Mouse (Mus musculus) CH12.LX (cell line): ENCODE data around the gene Ubxn7. TPM values are rescaled to one million over a fixed set of nuclear protein-coding genes. Genes with fewer than 3 reads are reported as not detected.

Source experiments
- DNase-seq: peaks from one replicate; pipeline ENCODE4 v3.0.0-alpha.2; 2013; ENCODE audit errors: extremely low read depth
- H3K27ac ChIP-seq: 2 replicates; pipeline ENCODE4 v1.5.1; 2012; ENCODE audit warnings: low read depth, mild to moderate bottlenecking, control low read depth, moderate library complexity; ENCODE audit not compliant: insufficient read depth
- H3K27me3 ChIP-seq: replicated peaks from 2 replicates; pipeline ENCODE3; 2012; ENCODE audit warnings: inconsistent platforms
- H3K36me3 ChIP-seq, 2 experiments: replicated peaks in 1 of 2; 2 replicates each; pipeline versions ENCODE3 to v1.6.1; 2012; ENCODE audit warnings: inconsistent platforms in 1 of 2, low read length in 1 of 2, mild to moderate bottlenecking in 1 of 2, mixed read lengths in 1 of 2, moderate library complexity in 1 of 2; ENCODE audit not compliant: control insufficient read depth in 1 of 2, insufficient read depth in 1 of 2
- H3K4me1 ChIP-seq, 2 experiments: 2 replicates each; pipeline ENCODE4 v1.6.1; 2012; ENCODE audit warnings: inconsistent platforms in 1 of 2, moderate library complexity in 1 of 2; ENCODE audit not compliant: insufficient read depth in 2 of 2, control insufficient read depth in 1 of 2
- H3K4me2 ChIP-seq: 2 replicates; pipeline ENCODE4 v1.6.1; 2012; ENCODE audit warnings: low read depth, mild to moderate bottlenecking, control low read depth; ENCODE audit not compliant: poor library complexity, insufficient read depth, severe bottlenecking
- H3K4me3 ChIP-seq, 3 experiments: fragments of 150-350 bp in 1 of 3; sonication (generic) in 1 of 3; replicated peaks in 1 of 3; 2 replicates each; pipeline versions ENCODE3 to v1.5.1; 2011 to 2012; ENCODE audit warnings: low read depth in 2 of 3, low read length in 2 of 3, mild to moderate bottlenecking in 2 of 3, moderate library complexity in 2 of 3, control low read depth in 1 of 3, improper control_type of control experiment in 1 of 3, inconsistent platforms in 1 of 3, mixed read lengths in 1 of 3; ENCODE audit not compliant: poor library complexity in 1 of 3
- H3K79me2 ChIP-seq: replicated peaks from 2 replicates; pipeline ENCODE4 v1.6.1; 2012; ENCODE audit warnings: mild to moderate bottlenecking, moderate library complexity; ENCODE audit not compliant: control insufficient read depth, poor library complexity, insufficient read depth, severe bottlenecking; ENCODE audit errors: extremely low read depth
- H3K9ac ChIP-seq: 2 replicates; pipeline ENCODE4 v1.6.1; 2012; ENCODE audit warnings: low read depth, mild to moderate bottlenecking, control low read depth, moderate library complexity; ENCODE audit not compliant: insufficient read depth
- H3K9me3 ChIP-seq: replicated peaks from 2 replicates; pipeline ENCODE3; 2012; ENCODE audit warnings: low read length, inconsistent platforms, mixed read lengths
- BHLHE40 ChIP-seq: IDR thresholded peaks from 2 replicates; pipeline ENCODE4 v1.6.1; 2011; ENCODE audit warnings: mild to moderate bottlenecking, low read depth, low read length, improper control_type of control experiment
- CHD2 ChIP-seq: IDR thresholded peaks from 2 replicates; pipeline ENCODE4 v1.6.1; 2011; ENCODE audit warnings: low read length, improper control_type of control experiment
- E2F4 ChIP-seq: IDR thresholded peaks from 2 replicates; pipeline ENCODE4 v1.6.1; 2011; ENCODE audit warnings: low read depth, low read length, improper control_type of control experiment; ENCODE audit not compliant: insufficient replicate concordance
- EP300 ChIP-seq: IDR thresholded peaks from 2 replicates; pipeline ENCODE4 v1.6.1; 2011; ENCODE audit warnings: low read length, improper control_type of control experiment
- ETS1 ChIP-seq: conservative IDR thresholded peaks from 2 replicates; pipeline ENCODE4 v1.6.1; 2012; ENCODE audit warnings: low read depth, mild to moderate bottlenecking, inconsistent platforms, low read length, improper control_type of control experiment, moderate library complexity
- HCFC1 ChIP-seq: IDR thresholded peaks from 2 replicates; pipeline ENCODE4 v1.6.1; 2012; ENCODE audit warnings: low read depth, mild to moderate bottlenecking, inconsistent platforms, low read length, improper control_type of control experiment
- MAFK ChIP-seq: IDR thresholded peaks from 2 replicates; pipeline ENCODE4 v1.6.1; 2011; ENCODE audit warnings: low read length, improper control_type of control experiment; ENCODE audit not compliant: insufficient replicate concordance
- MAX ChIP-seq: IDR thresholded peaks from 2 replicates; pipeline ENCODE4 v1.6.1; 2011; ENCODE audit warnings: low read length, improper control_type of control experiment
- MAZ ChIP-seq: IDR thresholded peaks from 2 replicates; pipeline ENCODE4 v1.6.1; 2012; ENCODE audit warnings: low read depth, mild to moderate bottlenecking, inconsistent platforms, low read length, improper control_type of control experiment, moderate library complexity
- MEF2A ChIP-seq: IDR thresholded peaks from 2 replicates; pipeline ENCODE4 v1.6.1; 2014; ENCODE audit warnings: low read depth, mild to moderate bottlenecking, inconsistent platforms, low read length, improper control_type of control experiment, borderline replicate concordance
- MXI1 ChIP-seq: IDR thresholded peaks from 2 replicates; pipeline ENCODE4 v1.6.1; 2011; ENCODE audit warnings: mild to moderate bottlenecking, low read depth, low read length, improper control_type of control experiment
- NRF1 ChIP-seq: IDR thresholded peaks from 2 replicates; pipeline ENCODE4 v1.6.1; 2014; ENCODE audit warnings: low read depth, mild to moderate bottlenecking, inconsistent platforms, low read length, improper control_type of control experiment, moderate library complexity
- POLR2AphosphoS2 ChIP-seq: IDR thresholded peaks from 2 replicates; pipeline ENCODE4 v1.6.1; 2011; ENCODE audit warnings: low read depth, low read length, improper control_type of control experiment
- RAD21 ChIP-seq: IDR thresholded peaks from 2 replicates; pipeline ENCODE4 v1.6.1; 2011; ENCODE audit warnings: low read depth, mild to moderate bottlenecking, low read length, improper control_type of control experiment, moderate library complexity
- TCF12 ChIP-seq: IDR thresholded peaks from 2 replicates; pipeline ENCODE4 v1.6.1; 2014; ENCODE audit warnings: low read depth, mild to moderate bottlenecking, inconsistent platforms, low read length, improper control_type of control experiment
- UBTF ChIP-seq: IDR thresholded peaks from 2 replicates; pipeline ENCODE4 v1.6.1; 2012; ENCODE audit warnings: low read depth, mild to moderate bottlenecking, inconsistent platforms, low read length, improper control_type of control experiment, moderate library complexity
- USF1 ChIP-seq: IDR thresholded peaks from 2 replicates; pipeline ENCODE4 v1.6.1; 2014; ENCODE audit warnings: low read depth, mild to moderate bottlenecking, inconsistent platforms, low read length, improper control_type of control experiment
- USF2 ChIP-seq: conservative IDR thresholded peaks from 2 replicates; pipeline ENCODE4 v1.6.1; 2011; ENCODE audit warnings: low read depth, low read length, improper control_type of control experiment
- ZNF384 ChIP-seq: IDR thresholded peaks from 2 replicates; pipeline ENCODE4 v1.6.1; 2012; ENCODE audit warnings: low read depth, low read length, improper control_type of control experiment, inconsistent platforms
- dilution Hi-C: fragments of 300-500 bp; cut with MboI; formaldehyde crosslinking; loops from 2 replicates; pipeline ENCODE4 v1.14.3; 2020; ENCODE audit warnings: low sequenced_read_pairs; ENCODE audit not compliant: extremely low pct_unique_long_range_greater_than_20kb, extremely low pct_ligation_motif_present
- in situ Hi-C: fragments of 300-500 bp; cut with MboI; formaldehyde crosslinking; loops from 3 replicates; pipeline ENCODE4 v1.14.3; 2019; ENCODE audit warnings: low sequenced_read_pairs, low pct_ligation_motif_present, low pct_unique_long_range_greater_than_20kb, mixed read lengths
- polyA plus RNA-seq: library from polyadenylated mRNA; unstranded; fragments of >175 nt; gene quantifications from 2 replicates; pipeline ENCODE4 v1.2.1, GENCODE M21; 2012; ENCODE audit warnings: low read depth; ENCODE audit not compliant: insufficient read length
- total RNA-seq, 2 experiments: library from RNA; depleted of rRNA; stranded (reverse); fragments of 300-350 nt in 1 of 2; fragments of >200 nt in 1 of 2; gene quantifications; 2 replicates each; pipeline ENCODE4 v1.2.3; 2012 to 2014

The Ubxn7 gene
- total and polyA plus RNA-seq, 3 experiments = 25.7 to 32.8 (median 26.8) TPM

DNA sequence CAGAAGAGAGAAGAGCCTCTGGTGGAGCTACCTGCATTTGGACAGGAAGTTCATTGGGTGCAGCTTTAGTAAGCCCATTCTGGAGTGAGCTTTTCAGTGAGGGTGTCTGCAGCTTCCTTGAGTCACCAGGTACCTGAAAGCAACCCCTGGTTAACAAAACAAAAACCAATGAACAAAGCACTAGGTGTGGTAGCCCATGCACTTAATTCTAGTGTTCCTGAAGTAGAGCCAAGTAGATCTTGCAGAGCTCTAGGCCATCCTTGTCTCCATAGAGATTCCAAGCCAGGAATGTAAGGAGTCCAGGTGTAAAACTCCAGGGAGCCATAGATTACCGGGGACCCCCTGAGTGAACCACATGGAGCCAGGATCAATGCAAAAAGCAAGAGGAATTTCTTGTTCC is 29.0 kb upstream of the Ubxn7 start:
- H3K27ac ChIP-seq = no peak overlapping the region
- H3K4me3 ChIP-seq = no peak overlapping the region
- no peaks in the 10 kb centered on the region for H3K9me3 ChIP-seq
- no peaks in the 10 kb centered on the region for H3K79me2 ChIP-seq
- dilution Hi-C loops = no loop called here
- TF ChIP-seq TCF12 (no peak), MEF2A (no peak), HCFC1 (no peak), BHLHE40 (no peak), UBTF (no peak)
- no peaks in the 10 kb centered on the region for H3K4me1 ChIP-seq
- no peak overlapping the region for H3K4me2 ChIP-seq
- no peak for DNase-seq
- in situ Hi-C loops = no loop called here
- H3K9ac ChIP-seq = no peak overlapping the region
- no peaks in the 10 kb centered on the region for H3K27me3 ChIP-seq
- peaks cover 23 to 57% of the 10 kb centered on the region in 2 experiments for H3K36me3 ChIP-seq

- Histone ChIP-seq H3K4me3 (no peak overlapping the region), H3K4me2 (no peak overlapping the region), H3K4me1 (no peaks in the 10 kb centered on the region), H3K79me2 (no peaks in the 10 kb centered on the region), H3K36me3 (peaks cover 16 to 49% of the 10 kb centered on the region in 2 experiments), H3K9me3 (no peaks in the 10 kb centered on the region), H3K27me3 (no peaks in the 10 kb centered on the region), H3K9ac (no peak overlapping the region), H3K27ac (no peak overlapping the region)
- in situ Hi-C loops (no loop called here), dilution Hi-C loops (no loop called here)
- TF ChIP-seq ZNF384 = no peak
- TF ChIP-seq ETS1 = no peak
- no peak for DNase-seq
Observed at GRCm38 (mm10) chr16:32303886-32304285, 28.2 kb upstream of the Ubxn7 start.

- Histone ChIP-seq H3K4me2 (no peak overlapping the region), H3K9ac (no peak overlapping the region)
- TF ChIP-seq BHLHE40 (no peak), MAFK (no peak), EP300 (no peak), RAD21 (no peak), USF2 (no peak), MAZ (no peak), NRF1 (no peak), POLR2AphosphoS2 (no peak), MAX (no peak), UBTF (no peak), E2F4 (no peak), CHD2 (no peak), MXI1 (no peak), USF1 (no peak)
- TF ChIP-seq, all 38 proteins: peak for 0
- peaks cover 0 to 11% of the 10 kb centered on the region in 2 experiments; a peak in 2 of 4 replicates for H3K4me1 ChIP-seq
- in situ Hi-C loops (no loop called here), dilution Hi-C loops (no loop called here)
- H3K9me3 ChIP-seq = no peaks in the 10 kb centered on the region
- H3K27me3 ChIP-seq = no peaks in the 10 kb centered on the region
- H3K79me2 ChIP-seq = no peaks in the 10 kb centered on the region
- H3K4me3 ChIP-seq = no peak overlapping the region
- peaks cover 0 to 5% of the 10 kb centered on the region in 2 experiments for H3K36me3 ChIP-seq
- no peak for DNase-seq
- H3K27ac ChIP-seq = no peak overlapping the region
Observed at GRCm38 (mm10) chr16:32311970-32312369, 20.1 kb upstream of the Ubxn7 start.
